Mouse (Mus musculus): ENCODE results near the gene Pde10a. TPM values are rescaled to one million over a fixed set of nuclear protein-coding genes. Genes with fewer than 3 reads are reported as not detected.

Gene Pde10a
- total and polyA plus RNA-seq, 3 experiments = 1.4 to 2.2 (median 1.9) TPM

GRCm38 (mm10) chr17:8871997-8872593 lies 346.9 kb downstream of the Pde10a start:
- Histone ChIP-seq H3K4me3 (peak overlapping the region; percentile 24; the same call in 1 of the 2 replicates), H3K79me2 (replicated peaks; ENCODE audit: control insufficient read depth, insufficient read depth, low read length) (no peaks in the 10 kb centered on the region), H3K27me3 (ENCODE audit: control insufficient read depth, insufficient read depth, low read length) (no peaks in the 10 kb centered on the region), H3K36me3 (ENCODE audit: control insufficient read depth, insufficient read depth, low read length) (no peaks in the 10 kb centered on the region), H3K4me1 (ENCODE audit: control insufficient read depth, insufficient read depth, low read length) (peaks cover 6% of the 10 kb centered on the region), H3K9ac (ENCODE audit: low read depth, low read length) (peak overlapping the region; percentile 5; the same call in 1 of the 2 replicates), H3K27ac (peak overlapping the region; percentile 38)
- peak; percentile 50 to 55 for DNase-seq
- WGBS = 15% methylated on average over 12 of the region's 12 CpGs
- intact Hi-C loops (cut with DNase I) = loop anchor here (2.0 to 5.0 kb wide), 2 partner anchors 35 to 71 kb away; no protein-coding TSS in a partner anchor
- no peak for TF ChIP-seq CTCF (IDR thresholded peaks at IDR 0.05)
- peak; percentile 69; the same call in 1 of the 2 replicates for TF ChIP-seq EP300 (IDR thresholded peaks at IDR 0.05; ENCODE audit: insufficient read depth, low read depth, low read length)

- WGBS = 44% methylated on average over 8 of the region's 8 CpGs
- Histone ChIP-seq H3K27ac (peak overlapping the region; percentile 38), H3K27me3 (ENCODE audit: control insufficient read depth, insufficient read depth, low read length) (no peaks in the 10 kb centered on the region), H3K4me3 (no peak overlapping the region; the same call in 1 of the 2 replicates), H3K4me1 (ENCODE audit: control insufficient read depth, insufficient read depth, low read length) (peaks cover 6% of the 10 kb centered on the region), H3K9ac (ENCODE audit: low read depth, low read length) (no peak overlapping the region), H3K79me2 (replicated peaks; ENCODE audit: control insufficient read depth, insufficient read depth, low read length) (no peaks in the 10 kb centered on the region), H3K36me3 (ENCODE audit: control insufficient read depth, insufficient read depth, low read length) (no peaks in the 10 kb centered on the region)
- DNase-seq = no peak
- intact Hi-C loops (cut with DNase I) = loop anchor here (2.0 to 5.0 kb wide), 2 partner anchors 35 to 72 kb away; no protein-coding TSS in a partner anchor
- TF ChIP-seq POLR2A (IDR thresholded peaks at IDR 0.05; ENCODE audit: insufficient read depth, low read depth, low read length) (no peak), EP300 (IDR thresholded peaks at IDR 0.05; ENCODE audit: insufficient read depth, low read depth, low read length) (no peak), CTCF (IDR thresholded peaks at IDR 0.05) (no peak)
These were observed 347.4 kb downstream of the Pde10a start for GRCm38 (mm10) chr17:8872611-8873010.

DNA sequence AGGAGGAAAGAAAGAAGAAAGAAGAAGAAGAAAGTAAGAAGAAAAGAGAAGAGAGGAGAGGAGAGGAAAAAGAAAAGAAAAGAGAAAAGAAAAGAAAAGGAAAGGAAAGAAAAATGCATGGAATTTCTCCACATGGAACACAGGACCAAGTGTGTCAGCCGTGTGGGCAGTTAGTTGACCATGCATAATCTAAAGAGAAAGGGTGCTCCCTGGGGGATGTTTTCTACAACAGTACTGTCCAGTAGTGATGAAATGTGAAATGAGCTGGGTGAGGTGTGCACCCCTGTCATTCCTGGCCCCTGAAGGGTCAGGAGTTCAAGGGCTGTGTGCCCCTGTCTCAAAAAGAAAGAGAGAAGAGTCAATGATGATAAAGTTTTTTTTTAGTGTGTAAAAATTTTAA lies 352.9 kb downstream of the Pde10a start:
- intact Hi-C loops (cut with DNase I) = no loop called here
- Histone ChIP-seq H3K9ac (ENCODE audit: low read depth, low read length) (no peak overlapping the region), H3K36me3 (ENCODE audit: control insufficient read depth, insufficient read depth, low read length) (no peaks in the 10 kb centered on the region), H3K27ac (no peak overlapping the region), H3K4me3 (no peak overlapping the region), H3K79me2 (replicated peaks; ENCODE audit: control insufficient read depth, insufficient read depth, low read length) (no peaks in the 10 kb centered on the region), H3K27me3 (ENCODE audit: control insufficient read depth, insufficient read depth, low read length) (no peaks in the 10 kb centered on the region), H3K4me1 (ENCODE audit: control insufficient read depth, insufficient read depth, low read length) (0 out of 2 replicates have a peak, but pooled peaks cover 1% of the 10 kb centered on the region)
- 83% methylated on average over 1 of the region's 1 CpGs for WGBS
- TF ChIP-seq CTCF (IDR thresholded peaks at IDR 0.05) (no peak), POLR2A (IDR thresholded peaks at IDR 0.05; ENCODE audit: insufficient read depth, low read depth, low read length) (no peak), EP300 (IDR thresholded peaks at IDR 0.05; ENCODE audit: insufficient read depth, low read depth, low read length) (no peak)
- DNase-seq = no peak

DNA sequence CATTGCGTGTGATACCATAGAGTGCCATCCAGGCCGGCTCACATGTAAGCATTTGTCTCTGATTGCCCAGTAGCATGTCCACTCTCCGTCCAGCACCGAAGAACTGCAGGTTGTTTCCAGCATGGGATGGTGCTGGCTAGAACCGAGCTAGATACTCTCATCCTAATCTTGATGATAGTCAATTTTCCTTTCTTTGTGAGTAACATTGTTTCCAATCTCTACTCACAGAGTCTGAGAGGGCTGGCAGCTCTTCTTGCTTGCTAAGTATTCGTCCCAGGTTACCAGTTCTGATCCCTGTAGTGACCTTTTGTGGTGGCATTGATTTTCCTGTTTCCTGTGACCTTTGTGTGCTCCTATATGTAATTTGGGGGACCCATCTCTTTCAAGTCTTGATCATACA lies 356.5 kb downstream of the Pde10a start:
- Histone ChIP-seq H3K27me3 (ENCODE audit: control insufficient read depth, insufficient read depth, low read length) (no peaks in the 10 kb centered on the region), H3K4me1 (ENCODE audit: control insufficient read depth, insufficient read depth, low read length) (no peaks in the 10 kb centered on the region), H3K36me3 (ENCODE audit: control insufficient read depth, insufficient read depth, low read length) (no peaks in the 10 kb centered on the region), H3K9ac (ENCODE audit: low read depth, low read length) (no peak overlapping the region), H3K27ac (no peak overlapping the region), H3K4me3 (no peak overlapping the region), H3K79me2 (replicated peaks; ENCODE audit: control insufficient read depth, insufficient read depth, low read length) (no peaks in the 10 kb centered on the region)
- intact Hi-C loops (cut with DNase I) = no loop called here
- WGBS = 78% methylated on average over 6 of the region's 6 CpGs
- TF ChIP-seq CTCF (IDR thresholded peaks at IDR 0.05) (no peak), POLR2A (IDR thresholded peaks at IDR 0.05; ENCODE audit: insufficient read depth, low read depth, low read length) (no peak), EP300 (IDR thresholded peaks at IDR 0.05; ENCODE audit: insufficient read depth, low read depth, low read length) (no peak)
- no peak for DNase-seq

DNA sequence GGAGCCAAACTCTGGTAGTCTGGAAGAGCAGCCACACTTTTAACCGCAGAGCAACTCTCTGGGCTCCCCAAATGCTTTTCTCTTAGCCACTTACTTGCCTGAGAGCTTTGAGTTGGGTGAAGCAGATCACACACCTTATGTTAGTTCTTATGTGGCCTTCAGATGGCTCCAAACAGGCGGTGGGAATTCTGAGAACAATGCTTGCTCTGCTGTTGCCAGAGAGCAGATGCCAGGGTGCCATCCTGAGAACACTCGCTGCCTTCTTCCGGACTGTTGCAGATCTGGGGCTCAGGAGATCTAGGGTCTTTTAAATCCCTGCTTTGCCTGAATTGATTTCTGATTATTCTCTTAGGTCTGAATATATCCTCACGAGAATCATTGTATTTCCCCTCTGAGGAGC lies 359.5 kb downstream of the Pde10a start:
- Histone ChIP-seq H3K27me3 (ENCODE audit: control insufficient read depth, insufficient read depth, low read length) (no peaks in the 10 kb centered on the region), H3K4me3 (no peak overlapping the region), H3K36me3 (ENCODE audit: control insufficient read depth, insufficient read depth, low read length) (no peaks in the 10 kb centered on the region), H3K4me1 (ENCODE audit: control insufficient read depth, insufficient read depth, low read length) (peaks cover 2% of the 10 kb centered on the region; the same call in 1 of the 2 replicates), H3K79me2 (replicated peaks; ENCODE audit: control insufficient read depth, insufficient read depth, low read length) (no peaks in the 10 kb centered on the region), H3K27ac (no peak overlapping the region), H3K9ac (ENCODE audit: low read depth, low read length) (no peak overlapping the region)
- WGBS = 95% methylated on average over 5 of the region's 5 CpGs
- intact Hi-C loops (cut with DNase I) = no loop called here
- DNase-seq = no peak
- TF ChIP-seq POLR2A (IDR thresholded peaks at IDR 0.05; ENCODE audit: insufficient read depth, low read depth, low read length) (no peak), EP300 (IDR thresholded peaks at IDR 0.05; ENCODE audit: insufficient read depth, low read depth, low read length) (no peak), CTCF (IDR thresholded peaks at IDR 0.05) (no peak)

DNA sequence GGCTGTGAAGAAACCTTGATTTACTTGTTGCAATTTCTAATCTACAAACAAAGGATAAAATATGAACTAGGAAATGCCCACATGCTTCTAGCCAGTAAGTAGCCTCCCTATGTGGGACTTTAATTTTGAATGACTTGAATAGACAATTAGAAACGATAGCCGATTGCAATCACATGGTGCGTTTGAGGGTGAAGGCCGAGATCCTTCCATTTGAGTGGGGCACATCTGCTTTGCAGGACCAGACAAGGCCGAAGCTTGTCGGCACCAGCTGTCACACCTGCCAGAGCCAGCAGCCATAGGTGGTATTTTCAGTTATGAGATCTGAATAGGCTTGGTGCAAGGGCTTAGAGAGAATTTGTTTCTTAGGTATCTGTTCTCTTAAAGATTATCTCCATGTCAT lies 360.7 kb downstream of the Pde10a start:
- Histone ChIP-seq H3K9ac (ENCODE audit: low read depth, low read length) (no peak overlapping the region), H3K27me3 (ENCODE audit: control insufficient read depth, insufficient read depth, low read length) (no peaks in the 10 kb centered on the region), H3K79me2 (replicated peaks; ENCODE audit: control insufficient read depth, insufficient read depth, low read length) (no peaks in the 10 kb centered on the region), H3K36me3 (ENCODE audit: control insufficient read depth, insufficient read depth, low read length) (no peaks in the 10 kb centered on the region), H3K4me3 (no peak overlapping the region), H3K27ac (no peak overlapping the region), H3K4me1 (ENCODE audit: control insufficient read depth, insufficient read depth, low read length) (peaks cover 2% of the 10 kb centered on the region; the same call in 1 of the 2 replicates)
- intact Hi-C loops (cut with DNase I) = no loop called here
- DNase-seq = no peak
- 92% methylated on average over 6 of the region's 6 CpGs for WGBS
- TF ChIP-seq POLR2A (IDR thresholded peaks at IDR 0.05; ENCODE audit: insufficient read depth, low read depth, low read length) (no peak), CTCF (IDR thresholded peaks at IDR 0.05) (no peak), EP300 (IDR thresholded peaks at IDR 0.05; ENCODE audit: insufficient read depth, low read depth, low read length) (no peak)
